25 mouse cellular contexts compared by ENCODE assay signal in genomic region chr5:4221309-4221708, GRCm38 (mm10). TPM values are rescaled to one million over a fixed set of nuclear protein-coding genes. Genes with fewer than 3 reads are reported as not detected.
DNase-seq lines count a peak whose midpoint lies in the region; ATAC-seq and TF ChIP-seq lines count a peak whose summit lies in the region.
"Had no signal": no experiment of that assay in that cellular context is flagged by ENCODE, and none has a peak within 500 bp of the region (broad histone marks: within the 10 kb centered on the region; RNA-seq: fewer than 3 reads in every experiment).

No protein-coding gene starts in this region.

- H3K79me2 ChIP-seq in myocyte (ENCODE audit: control insufficient read depth, insufficient read depth) = no peaks in the 10 kb centered on the region

- no peaks in the 10 kb centered on the region for H3K9me3 ChIP-seq in forebrain, embryonic 16.5 days (ENCODE audit: control insufficient read depth, low read length)
- H3K9me3 ChIP-seq in forebrain, embryonic 13.5 days (replicated peaks) = no peaks in the 10 kb centered on the region
- H3K9me3 ChIP-seq: embryonic facial prominence, embryonic 13.5 days; G1E; heart, embryonic 12.5 days; heart, embryonic 15.5 days; hindbrain, embryonic 10.5 days; hindbrain, embryonic 13.5 days had no signal

- peak; percentile 55 for ATAC-seq in forebrain, embryonic 16.5 days
- no peak for ATAC-seq in forebrain, embryonic 13.5 days
- ATAC-seq: hindbrain, embryonic 16.5 days had no signal

- no peak overlapping the region for H3K27ac ChIP-seq in forebrain, embryonic 16.5 days (ENCODE audit: low read length)
- no peak overlapping the region for H3K27ac ChIP-seq in forebrain, embryonic 13.5 days
- peak overlapping the region; percentile 75 for H3K27ac ChIP-seq in layer of hippocampus, adult 2 months
- H3K27ac ChIP-seq: embryonic facial prominence, embryonic 13.5 days; heart, embryonic 15.5 days; hindbrain, embryonic 10.5 days; hindbrain, embryonic 13.5 days had no signal

- no peak overlapping the region for H3K9ac ChIP-seq in forebrain, embryonic 16.5 days (replicated peaks; ENCODE audit: low read depth, low read length)
- H3K9ac ChIP-seq in forebrain, embryonic 13.5 days = no peak overlapping the region
- H3K9ac ChIP-seq: embryonic facial prominence, embryonic 13.5 days; heart, embryonic 12.5 days; heart, embryonic 15.5 days; hindbrain, embryonic 13.5 days had no signal

- H3K4me1 ChIP-seq in forebrain, embryonic 16.5 days (replicated peaks; ENCODE audit: control insufficient read depth, insufficient read depth, low read length) = peaks cover 8% of the 10 kb centered on the region; the same call in 1 of the 2 replicates
- no peaks in the 10 kb centered on the region for H3K4me1 ChIP-seq in forebrain, embryonic 13.5 days
- H3K4me1 ChIP-seq: heart, embryonic 12.5 days; heart, embryonic 15.5 days; hindbrain, embryonic 10.5 days; hindbrain, embryonic 13.5 days had no signal

- 62% methylated on average over 3 of the region's 3 CpGs for WGBS in forebrain, embryonic 16.5 days
- 92% methylated on average over 3 of the region's 3 CpGs for WGBS in forebrain, embryonic 13.5 days

- 0 out of 2 replicates have a peak, but pooled peaks have one; percentile 4 for TF ChIP-seq CTCF in layer of hippocampus, adult 2 months (conservative IDR thresholded peaks at IDR 0.05)

- H3ac ChIP-seq in myocyte (ENCODE audit: control insufficient read depth, insufficient read length) = no peak overlapping the region

- no peaks in the 10 kb centered on the region for H3K27me3 ChIP-seq in forebrain, embryonic 16.5 days (replicated peaks; ENCODE audit: control insufficient read depth, insufficient read depth, low read length)
- H3K27me3 ChIP-seq in forebrain, embryonic 13.5 days = no peaks in the 10 kb centered on the region
- no peaks in the 10 kb centered on the region for H3K27me3 ChIP-seq in myocyte (ENCODE audit: control insufficient read depth, insufficient read depth, insufficient read length)
- H3K27me3 ChIP-seq: CH12.LX; embryonic facial prominence, embryonic 13.5 days; heart, embryonic 12.5 days; heart, embryonic 15.5 days; hindbrain, embryonic 13.5 days had no signal

- H3K4me2 ChIP-seq in forebrain, embryonic 16.5 days (ENCODE audit: low read length) = no peak overlapping the region
- no peak overlapping the region for H3K4me2 ChIP-seq in forebrain, embryonic 13.5 days
- H3K4me2 ChIP-seq in myocyte (ENCODE audit: low read depth) = peak overlapping the region; percentile 54
- H3K4me2 ChIP-seq: embryonic facial prominence, embryonic 13.5 days; heart, embryonic 12.5 days; heart, embryonic 15.5 days; hindbrain, embryonic 13.5 days had no signal

- H3K4me3 ChIP-seq in forebrain, embryonic 16.5 days (replicated peaks; ENCODE audit: low read length) = no peak overlapping the region
- H3K4me3 ChIP-seq in forebrain, embryonic 13.5 days = no peak overlapping the region
- no peak overlapping the region for H3K4me3 ChIP-seq in layer of hippocampus, adult 2 months
- H3K4me3 ChIP-seq in myocyte = no peak overlapping the region
- H3K4me3 ChIP-seq: embryonic facial prominence, embryonic 13.5 days; heart, embryonic 12.5 days; heart, embryonic 15.5 days; hindbrain, embryonic 10.5 days; hindbrain, embryonic 13.5 days had no signal

- no peaks in the 10 kb centered on the region for H3K36me3 ChIP-seq in forebrain, embryonic 16.5 days (ENCODE audit: control insufficient read depth, insufficient read depth)
- no peaks in the 10 kb centered on the region for H3K36me3 ChIP-seq in forebrain, embryonic 13.5 days (ENCODE audit: poor library complexity, severe bottlenecking)
- no peaks in the 10 kb centered on the region for H3K36me3 ChIP-seq in myocyte (ENCODE audit: control insufficient read depth, insufficient read depth)
- H3K36me3 ChIP-seq: embryonic facial prominence, embryonic 13.5 days; G1E; heart, embryonic 12.5 days; heart, embryonic 15.5 days; hindbrain, embryonic 10.5 days; hindbrain, embryonic 13.5 days had no signal

- no peak for DNase-seq in layer of hippocampus, adult 2 months (ENCODE audit: low spot score in 2 of 2)
- no peak for DNase-seq in layer of hippocampus, adult 18-20 months (ENCODE audit: low spot score in 2 of 2)
- DNase-seq in fibroblast of lung, adult 2 months (ENCODE audit: low read depth) = peak; percentile 40
- no peak for DNase-seq in spleen, adult 12 weeks (ENCODE audit: low spot score)
- DNase-seq: adrenal gland, postnatal 14 days; B cell, adult 2 months; cerebellum, adult 11 months; cerebellum, adult 2 months; cerebellum, adult 9-11 months; cerebellum, postnatal 25 days; gastrocnemius, postnatal 25 days; heart, postnatal 10 days; heart, postnatal 36 days had no signal

- no peak for TF ChIP-seq POLR2A in myocyte (IDR thresholded peaks at IDR 0.05; ENCODE audit: insufficient read length, low read depth)

TF ChIP-seq in myocyte, 11 proteins besides CTCF, POLR2A, EP300 and RAD21:
- TF ChIP-seq TCF3 (IDR thresholded peaks at IDR 0.05; ENCODE audit: insufficient read length, low read depth) (no peak), E2F4 (IDR thresholded peaks at IDR 0.05; ENCODE audit: insufficient read depth) (no peak), POLR2AphosphoS2 (IDR thresholded peaks at IDR 0.05; ENCODE audit: insufficient read length, low read depth) (no peak), USF1 (IDR thresholded peaks at IDR 0.05; ENCODE audit: low read depth) (no peak), MYOD1 (IDR thresholded peaks at IDR 0.05; ENCODE audit: control insufficient read depth in 1 of 3, insufficient read length in 2 of 3, low read depth in 2 of 3) (no peak), MYOG (IDR thresholded peaks at IDR 0.05; ENCODE audit: control insufficient read depth in 1 of 3, insufficient read depth in 1 of 3, insufficient read length in 2 of 3, low read depth in 2 of 3) (no peak)

RNA-seq across cellular contexts. Expression of gene Mterf1b, which starts 29.1 kb away (rescaled TPM):
- 4.1 and 4.9 TPM in 2 replicates for polyA plus RNA-seq in forebrain, embryonic 16.5 days (2015; fragmentation: Nextera tagmentation; extraction: Ambion mirVana)
- 3.6 and 5.3 TPM in 2 replicates for polyA plus RNA-seq in forebrain, embryonic 13.5 days (2015; fragmentation: Nextera tagmentation; extraction: Ambion mirVana)
- 1 to 10 TPM; 7.0 to 7.3 TPM for total RNA-seq in layer of hippocampus, adult 2 months (2021)
- total RNA-seq in layer of hippocampus, adult 18-20 months (2021) = 1 to 10 TPM; 5.7 to 6.4 TPM
- 0.91 TPM for polyA plus RNA-seq in myocyte (2012; fragmentation: generic; extraction: Trizol)
- polyA plus RNA-seq: adrenal gland, adult 2 months had no signal
